Mouse (Mus musculus): ENCODE measurements around the gene Ugt8a.

Gene Ugt8a

DNA sequence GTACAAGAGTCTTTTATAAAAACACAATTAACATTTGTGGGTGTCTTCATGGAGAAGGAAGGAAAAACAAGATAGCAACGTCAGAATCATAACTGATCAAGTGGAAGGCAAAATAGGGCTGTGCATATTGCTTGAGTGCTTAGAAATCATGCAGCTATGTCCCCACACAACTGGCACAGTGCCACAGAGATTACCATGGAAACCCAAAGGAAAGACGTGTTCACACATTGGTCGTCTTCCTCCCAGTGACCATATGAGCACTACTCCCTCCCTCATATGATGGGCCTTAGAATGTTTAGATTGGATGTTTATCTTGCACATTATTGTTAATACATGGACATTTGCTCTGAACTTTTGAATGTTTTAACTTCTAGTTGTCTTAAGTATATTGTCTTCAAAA lies 76.8 kb downstream of the Ugt8a start:
- DNase-seq = no peak

DNA sequence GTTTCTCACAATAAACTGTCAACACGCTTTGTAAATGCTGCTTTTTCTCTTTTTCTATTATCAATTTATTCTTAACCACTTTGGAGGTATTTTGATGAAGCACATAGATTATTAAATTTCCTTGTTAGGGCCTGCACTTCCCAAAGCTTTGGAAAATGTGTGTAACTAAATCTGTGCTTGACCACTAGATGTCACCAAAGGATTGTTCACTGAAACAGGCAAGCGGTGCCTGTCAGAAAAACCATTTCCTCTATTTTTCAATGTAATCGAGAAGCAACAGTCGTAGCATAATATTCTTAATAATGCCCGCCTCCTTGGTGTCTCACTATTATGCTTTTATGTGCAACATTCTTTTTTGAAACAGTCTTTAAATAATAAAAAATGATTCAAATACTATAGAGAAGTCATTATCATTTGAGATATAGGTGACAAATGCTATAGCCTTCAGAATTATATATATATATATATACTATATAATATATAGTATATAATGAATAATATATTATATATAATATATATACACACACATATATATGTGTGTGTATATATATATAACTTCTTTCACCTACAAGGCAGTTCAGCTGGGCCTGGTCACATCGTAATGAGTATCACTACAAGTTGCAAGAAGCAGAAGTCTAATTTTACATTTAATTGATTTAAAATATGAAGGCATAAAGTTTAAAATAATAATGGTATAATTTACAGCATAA lies 89.1 kb downstream of the Ugt8a start:
- DNase-seq = no peak

DNA sequence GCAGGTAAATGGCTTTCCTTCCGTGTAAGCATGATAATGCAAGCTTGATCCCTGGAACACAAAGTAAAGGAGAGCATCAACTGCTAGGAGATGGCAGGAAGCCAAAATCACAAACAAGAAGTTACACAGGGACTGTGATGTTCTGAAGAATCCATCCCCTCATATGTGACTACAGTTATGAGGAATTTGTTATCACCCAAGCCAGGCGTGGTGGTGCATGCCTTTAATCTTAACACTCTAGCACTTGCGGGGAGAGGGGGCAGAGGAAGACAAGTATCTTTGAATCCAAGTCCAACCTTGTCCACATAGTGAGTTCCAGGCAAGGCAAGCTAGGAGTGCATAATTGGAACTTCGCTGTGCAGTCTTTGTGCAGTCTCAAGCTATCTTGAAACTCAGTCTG lies 110.4 kb downstream of the Ugt8a start:
- no peak for DNase-seq

GRCm38 (mm10) chr3:125827256-125827655 lies 111.2 kb downstream of the Ugt8a start:
- DNase-seq = peak; percentile 7

GRCm38 (mm10) chr3:125819741-125820140 lies 118.7 kb downstream of the Ugt8a start:
- DNase-seq = no peak

All from cerebellum, adult 11-12 months (tissue).